Mouse (Mus musculus) C2C12 (cell line): ENCODE measurements around the gene Herc1.

Source experiments
- CTCF ChIP-seq: IDR thresholded peaks from one replicate; pipeline ENCODE4 v1.5.1; 2011; ENCODE audit not compliant: control insufficient read depth, insufficient read depth, insufficient read length
- MAX ChIP-seq: IDR thresholded peaks from one replicate; pipeline ENCODE4 v1.6.1; 2011; ENCODE audit warnings: mild to moderate bottlenecking, control low read depth
- MYOD1 ChIP-seq: IDR thresholded peaks from one replicate; pipeline ENCODE4 v1.6.1; 2011; ENCODE audit warnings: low read depth; ENCODE audit not compliant: control insufficient read depth, insufficient read length

- no peak for TF ChIP-seq CTCF
- no peak for TF ChIP-seq MYOD1
- TF ChIP-seq MAX: no peak
These were observed 44.8 kb upstream of the Herc1 start for GRCm38 (mm10) chr9:66305121-66306112.
